Mouse (Mus musculus) ES-E14 (cell line): ENCODE results near the gene Tlx3. TPM values are rescaled to one million over a fixed set of nuclear protein-coding genes. Genes with fewer than 3 reads are reported as not detected.

Source experiments
- DNase-seq: peaks from one replicate; pipeline ENCODE4 v3.0.0-alpha.2; 2013; ENCODE audit warnings: low read depth, low spot score
- H3K27ac ChIP-seq: 2 replicates; pipeline ENCODE4 v1.5.1; 2012; ENCODE audit warnings: low read depth, mild to moderate bottlenecking, low read length, moderate library complexity, mixed read lengths; ENCODE audit not compliant: poor library complexity, insufficient read depth, severe bottlenecking
- H3K36me3 ChIP-seq: 2 replicates; pipeline ENCODE4 v1.6.1; 2012; ENCODE audit warnings: mild to moderate bottlenecking, low read length, moderate library complexity, mixed read lengths; ENCODE audit not compliant: control insufficient read depth, poor library complexity, insufficient read depth, severe bottlenecking
- H3K4me1 ChIP-seq, 2 experiments: fragments of 150-350 bp in 1 of 2; sonication (generic) in 1 of 2; 2 replicates each; pipeline ENCODE4 v1.6.1; 2012; ENCODE audit warnings: low read length in 2 of 2, mild to moderate bottlenecking in 1 of 2, mixed read lengths in 1 of 2; ENCODE audit not compliant: control insufficient read depth in 2 of 2, insufficient read depth in 2 of 2, poor library complexity in 1 of 2
- H3K4me3 ChIP-seq, 2 experiments: fragments of 150-350 bp in 1 of 2; sonication (generic) in 1 of 2; 2 replicates each; pipeline ENCODE4 v1.5.1; 2012; ENCODE audit warnings: low read length in 2 of 2, low read depth in 1 of 2, mild to moderate bottlenecking in 1 of 2, mixed read lengths in 1 of 2; ENCODE audit not compliant: insufficient read depth in 1 of 2, poor library complexity in 1 of 2, severe bottlenecking in 1 of 2
- H3K9ac ChIP-seq: 2 replicates; pipeline ENCODE4 v1.6.1; 2012; ENCODE audit warnings: low read depth, mild to moderate bottlenecking, low read length, mixed read lengths; ENCODE audit not compliant: poor library complexity, insufficient read depth, severe bottlenecking
- H3K9me3 ChIP-seq: fragments of 150-350 bp; sonication (generic); 2 replicates; pipeline ENCODE4 v1.6.1; 2012; ENCODE audit warnings: low read depth, mild to moderate bottlenecking, low read length; ENCODE audit not compliant: control insufficient read depth, insufficient read depth
- CHD2 ChIP-seq: IDR thresholded peaks from 2 replicates; pipeline ENCODE4 v1.6.1; 2014; ENCODE audit warnings: mild to moderate bottlenecking, low read depth, low read length, inconsistent platforms
- HCFC1 ChIP-seq: IDR thresholded peaks from 2 replicates; pipeline ENCODE4 v1.6.1; 2012; ENCODE audit warnings: low read length, inconsistent platforms, borderline replicate concordance; ENCODE audit not compliant: insufficient read depth
- MAFK ChIP-seq: IDR thresholded peaks from 2 replicates; pipeline ENCODE4 v1.6.1; 2014; ENCODE audit warnings: mild to moderate bottlenecking, low read depth, low read length, inconsistent platforms; ENCODE audit not compliant: insufficient read depth
- ZC3H11A ChIP-seq: IDR thresholded peaks from 2 replicates; pipeline ENCODE4 v1.6.1; 2012; ENCODE audit warnings: low read depth, mild to moderate bottlenecking, inconsistent platforms, low read length, borderline replicate concordance
- ZNF384 ChIP-seq: IDR thresholded peaks from 2 replicates; pipeline ENCODE4 v1.6.1; 2012; ENCODE audit warnings: low read depth, low read length, inconsistent platforms
- in situ Hi-C, 2 experiments: fragments of 600-800 bp; cut with MboI; formaldehyde crosslinking; loops; one replicate each; pipeline ENCODE4 v1.15.1; 2025; ENCODE audit warnings: low sequenced_read_pairs in 2 of 2, inconsistent platforms in 1 of 2; ENCODE audit not compliant: unreplicated experiment in 2 of 2
- total RNA-seq: library from RNA; depleted of rRNA; stranded (reverse); fragments of 300-350 nt; gene quantifications from 2 replicates; pipeline ENCODE4 v1.2.3, GENCODE M21; 2012

The Tlx3 gene
- total RNA-seq, 1 experiment: 0.54 TPM

DNA sequence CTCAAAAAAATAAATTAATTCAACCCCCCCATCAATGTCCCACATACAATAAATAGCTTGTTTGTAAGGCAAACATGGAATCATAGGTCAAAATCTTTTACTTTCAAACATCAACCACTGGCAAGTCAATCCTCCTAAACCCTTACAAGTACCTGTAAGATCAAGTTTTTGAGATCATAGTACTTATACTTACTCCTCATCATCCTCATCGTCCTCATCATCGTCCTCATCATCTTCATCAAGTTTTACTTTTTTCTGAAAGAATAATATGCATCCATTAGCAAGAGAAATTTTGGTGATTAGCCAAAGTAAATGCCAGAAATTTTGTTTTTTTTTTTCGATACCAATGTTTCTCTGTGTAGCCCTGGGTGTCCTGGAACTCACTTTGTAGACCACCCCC, 43.6 kb downstream of the Tlx3 start:
- peak overlapping the region; percentile 43; the same call in 1 of the 2 replicates for H3K9ac ChIP-seq
- H3K4me3 ChIP-seq: peak overlapping the region; percentile 10 to 99
- TF ChIP-seq ZNF384 (no peak), ZC3H11A (no peak), HCFC1 (no peak), CHD2 (no peak), MAFK (no peak)
- peaks cover 0 to 2% of the 10 kb centered on the region in 2 experiments; a peak in 1 of 4 replicates for H3K4me1 ChIP-seq
- peaks cover 69% of the 10 kb centered on the region for H3K36me3 ChIP-seq
- no peaks in the 10 kb centered on the region for H3K9me3 ChIP-seq
- DNase-seq: no peak
- H3K27ac ChIP-seq: no peak overlapping the region; the same call in 1 of the 2 replicates
- in situ Hi-C loops: no loop called here

DNA sequence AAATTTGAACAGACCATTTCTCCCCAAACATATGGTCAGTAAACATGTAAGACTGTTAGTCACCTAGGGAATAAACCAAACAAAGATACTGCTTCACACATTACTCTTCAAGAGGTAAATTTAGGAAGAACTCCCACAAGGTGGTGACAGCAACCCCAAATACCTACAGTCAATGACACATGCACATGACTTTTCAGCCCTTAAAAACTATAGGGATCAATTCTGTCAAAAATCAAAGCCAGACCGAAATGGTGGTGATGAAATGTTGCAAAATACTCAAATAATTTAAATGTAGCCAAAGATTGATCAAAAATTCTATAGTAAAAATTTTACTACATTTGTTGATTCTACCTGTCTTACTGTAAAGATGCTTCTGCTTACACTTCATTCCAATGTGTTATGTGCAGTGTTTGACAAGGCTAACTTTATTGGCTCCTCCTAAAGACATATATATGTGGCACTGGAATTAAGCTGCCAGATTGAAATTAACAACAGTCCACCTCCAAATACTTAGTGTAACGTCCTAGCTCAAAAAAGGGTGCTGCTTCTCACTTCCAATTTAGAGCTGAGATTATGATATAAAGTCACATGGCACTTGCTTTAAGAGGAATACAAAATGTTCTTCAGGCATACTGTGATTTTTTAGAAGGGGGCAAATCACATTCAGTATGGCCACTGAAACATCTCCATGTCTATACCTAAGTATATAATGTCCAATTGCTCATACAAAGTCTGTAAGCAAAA, 45.8 kb downstream of the Tlx3 start:
- Histone ChIP-seq H3K27ac (no peak overlapping the region), H3K4me1 (0 out of 4 replicates have a peak, but pooled peaks cover 0 to 2% of the 10 kb centered on the region in 2 experiments), H3K36me3 (peaks cover 77% of the 10 kb centered on the region), H3K9me3 (no peaks in the 10 kb centered on the region), H3K9ac (no peak overlapping the region), H3K4me3 (no peak overlapping the region; a peak in 1 of 4 replicates)
- TF ChIP-seq MAFK (no peak), HCFC1 (no peak), CHD2 (no peak), ZNF384 (no peak), ZC3H11A (no peak)
- DNase-seq: no peak
- in situ Hi-C loops: no loop called here

DNA sequence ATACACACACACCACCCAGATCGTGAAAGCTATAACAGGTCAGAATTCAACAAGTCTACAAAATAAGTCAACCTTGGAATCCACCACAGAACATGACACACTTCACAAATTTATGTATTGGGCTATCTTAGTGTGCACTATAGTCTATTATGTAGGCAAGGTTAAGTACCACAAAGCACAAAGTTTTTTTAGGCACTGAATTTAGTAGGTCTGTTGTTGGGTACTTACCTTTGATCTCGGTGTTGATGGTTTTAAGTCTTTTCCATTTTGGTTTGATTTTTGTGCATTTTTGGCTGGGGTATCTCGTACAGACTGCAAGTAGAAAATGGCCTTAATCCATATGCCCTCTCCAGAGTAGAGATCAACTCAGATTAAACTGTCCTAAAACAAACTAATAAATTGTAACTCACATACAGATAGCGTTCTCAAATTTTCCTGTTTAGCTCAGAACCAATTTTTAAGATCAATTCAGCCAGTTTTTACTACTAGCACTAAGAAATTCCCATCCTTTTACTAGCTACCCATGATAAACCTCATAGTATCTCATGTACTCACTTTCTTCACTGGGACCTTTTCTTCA, 46.9 kb downstream of the Tlx3 start:
- no peak overlapping the region for H3K4me3 ChIP-seq
- in situ Hi-C loops: no loop called here
- no peak overlapping the region for H3K27ac ChIP-seq
- 0 out of 4 replicates have a peak, but pooled peaks cover 0 to 2% of the 10 kb centered on the region in 2 experiments for H3K4me1 ChIP-seq
- H3K9me3 ChIP-seq: no peaks in the 10 kb centered on the region
- no peak overlapping the region for H3K9ac ChIP-seq
- peaks cover 67% of the 10 kb centered on the region for H3K36me3 ChIP-seq
- DNase-seq: no peak
- no peak for TF ChIP-seq ZC3H11A
- TF ChIP-seq MAFK: no peak
- TF ChIP-seq CHD2: no peak
- TF ChIP-seq ZNF384: no peak
- TF ChIP-seq HCFC1: no peak

DNA sequence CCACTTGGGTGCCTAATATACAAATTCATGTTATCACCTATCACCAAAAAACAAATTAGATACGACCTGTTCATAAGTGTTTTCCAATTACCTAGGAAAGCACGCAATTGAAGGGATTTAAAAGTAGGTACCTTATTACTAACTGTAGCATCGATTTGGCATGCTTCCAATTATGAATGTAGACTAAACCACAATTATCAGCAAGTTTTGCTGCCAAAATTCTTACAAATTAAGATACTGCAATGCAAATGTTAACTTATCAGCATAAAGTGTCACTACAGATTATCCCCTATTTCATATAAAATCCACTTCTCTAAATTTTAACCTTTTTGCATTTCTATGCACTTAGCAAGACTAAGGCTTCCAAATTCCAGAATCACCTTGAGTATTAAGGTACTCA, 48.9 kb downstream of the Tlx3 start:
- in situ Hi-C loops: no loop called here

More for the DNA sequence above, 48.9 kb downstream of the Tlx3 start:
- Histone ChIP-seq H3K9me3 (no peaks in the 10 kb centered on the region), H3K9ac (no peak overlapping the region), H3K4me1 (no peaks in the 10 kb centered on the region), H3K36me3 (peaks cover 55% of the 10 kb centered on the region), H3K27ac (no peak overlapping the region), H3K4me3 (no peak overlapping the region)
- TF ChIP-seq ZC3H11A (no peak), MAFK (no peak), ZNF384 (no peak), HCFC1 (no peak), CHD2 (no peak)
- no peak for DNase-seq
